Mouse (Mus musculus) liver, embryonic 11.5 days (tissue): Measurements from ENCODE around the gene Stil. TPM values are rescaled to one million over a fixed set of nuclear protein-coding genes. Genes with fewer than 3 reads are reported as not detected.
"Not testable (repeated sequence)": the region's sequence is repeated elsewhere in the genome, so short reads cannot be mapped to it uniquely, and the experiment has no call there.

Experiments used
- ATAC-seq: fragments of 200-750 bp; cut with Nextera tagmentation; replicated peaks from 2 replicates; pipeline ENCODE4 v1.8.0; 2017; ENCODE audit warnings: moderate number of reproducible peaks, mild to moderate bottlenecking, moderate TSS enrichment, moderate library complexity; ENCODE audit not compliant: low FRiP score
- DNase-seq: peaks from one replicate; pipeline ENCODE4 v3.0.0-alpha.2; 2017; ENCODE audit warnings: low spot score
- H3K27ac ChIP-seq: fragments of 300-500 bp; sonication (generic); 2 replicates; pipeline ENCODE4 v1.5.1; 2014; ENCODE audit warnings: mild to moderate bottlenecking, low read depth, low read length, control low read depth
- H3K27me3 ChIP-seq: fragments of 300-500 bp; sonication (generic); replicated peaks from 2 replicates; pipeline ENCODE4 v1.6.1; 2014; ENCODE audit warnings: low read length, mixed read lengths; ENCODE audit not compliant: control insufficient read depth, insufficient read depth
- H3K36me3 ChIP-seq: fragments of 300-500 bp; sonication (generic); 2 replicates; pipeline ENCODE4 v1.6.1; 2014; ENCODE audit warnings: mild to moderate bottlenecking, low read length, moderate library complexity, mixed read lengths; ENCODE audit not compliant: control insufficient read depth, insufficient read depth
- H3K4me1 ChIP-seq: fragments of 300-500 bp; sonication (generic); replicated peaks from 2 replicates; pipeline ENCODE4 v1.6.1; 2014; ENCODE audit warnings: low read length, mixed read lengths; ENCODE audit not compliant: control insufficient read depth, insufficient read depth
- H3K4me2 ChIP-seq: fragments of 300-500 bp; sonication (generic); 2 replicates; pipeline ENCODE4 v1.6.1; 2014; ENCODE audit warnings: mild to moderate bottlenecking, control low read depth, moderate library complexity
- H3K4me3 ChIP-seq: fragments of 300-500 bp; sonication (generic); 2 replicates; pipeline ENCODE4 v1.5.1; 2014; ENCODE audit warnings: low read depth, low read length, control low read depth
- H3K9ac ChIP-seq: fragments of 300-500 bp; sonication (generic); 2 replicates; pipeline ENCODE4 v1.6.1; 2014; ENCODE audit warnings: low read depth, low read length, control low read depth
- H3K9me3 ChIP-seq: fragments of 300-500 bp; sonication (generic); 2 replicates; pipeline ENCODE4 v1.6.1; 2016; ENCODE audit warnings: low read length, inconsistent platforms, mixed read lengths; ENCODE audit not compliant: control insufficient read depth
- WGBS: fragments of 180-500 bp; shearing (Covaris S2); extraction: QIAGEN DNeasy Blood & Tissue Kit; methylation state at CpG from one replicate; pipeline ENCODE4 v1.1.7; 2014; 5-methylcytosine and 5-hydroxymethylcytosine counted together
- polyA plus RNA-seq: library from polyadenylated mRNA; unstranded; fragments of >200 nt; fragmentation: Nextera tagmentation; extraction: Ambion mirVana; gene quantifications from 2 replicates; pipeline ENCODE4 v1.2.1, GENCODE M21; 2014

The Stil gene
- 16.2 and 20.4 TPM in 2 replicates for polyA plus RNA-seq

GRCm38 (mm10) chr4:114999773-115000428, at the start of gene Stil:
TSS of gene Stil (plus strand) at chr4:115000159.
- H3K9ac ChIP-seq: peak within 1 kb of the TSS; percentile 89
- H3K27me3 ChIP-seq: no peaks in the 10 kb centered on the region
- DNase-seq: peak; percentile 96
- H3K9me3 ChIP-seq: no peaks in the 10 kb centered on the region
- peak within 1 kb of the TSS; percentile 94 for H3K4me2 ChIP-seq
- peaks cover 4% of the 10 kb centered on the region for H3K36me3 ChIP-seq
- under 1% methylated on average over 52 of the region's 52 CpGs for WGBS
- peaks cover 12% of the 10 kb centered on the region for H3K4me1 ChIP-seq
- ATAC-seq: peak; percentile 100
- H3K27ac ChIP-seq: peak within 1 kb of the TSS; percentile 57
- peak within 1 kb of the TSS; percentile 87 for H3K4me3 ChIP-seq

GRCm38 (mm10) chr4:114953172-114953571, 46.8 kb upstream of the Stil start:
- no peak overlapping the region for H3K4me2 ChIP-seq
- no peak overlapping the region for H3K9ac ChIP-seq
- 0 out of 2 replicates have a peak, but pooled peaks cover 2% of the 10 kb centered on the region for H3K27me3 ChIP-seq
- 73% methylated on average over 3 of the region's 3 CpGs for WGBS
- no peak overlapping the region for H3K4me3 ChIP-seq
- no peaks in the 10 kb centered on the region for H3K9me3 ChIP-seq
- H3K27ac ChIP-seq: no peak overlapping the region
- DNase-seq (no peak), ATAC-seq (no peak)
- no peaks in the 10 kb centered on the region for H3K4me1 ChIP-seq
- H3K36me3 ChIP-seq: no peaks in the 10 kb centered on the region

- no peak overlapping the region for H3K27ac ChIP-seq
- no peak for DNase-seq
- ATAC-seq: no peak
- no peaks in the 10 kb centered on the region for H3K4me1 ChIP-seq
- H3K9me3 ChIP-seq: no peaks in the 10 kb centered on the region
- H3K9ac ChIP-seq: no peak overlapping the region
- H3K36me3 ChIP-seq: peaks cover 3% of the 10 kb centered on the region; the same call in 1 of the 2 replicates
- H3K27me3 ChIP-seq: no peaks in the 10 kb centered on the region
- no peak overlapping the region for H3K4me2 ChIP-seq
- no peak overlapping the region for H3K4me3 ChIP-seq
These were observed 42.6 kb upstream of the Stil start for GRCm38 (mm10) chr4:114957403-114957802.

- Histone ChIP-seq H3K4me2 (no peak overlapping the region), H3K27ac (no peak overlapping the region), H3K36me3 (peaks cover 4% of the 10 kb centered on the region; the same call in 1 of the 2 replicates), H3K9me3 (no peaks in the 10 kb centered on the region), H3K4me3 (no peak overlapping the region), H3K9ac (no peak overlapping the region), H3K4me1 (no peaks in the 10 kb centered on the region), H3K27me3 (no peaks in the 10 kb centered on the region)
- ATAC-seq (no peak), DNase-seq (no peak)
- 86% methylated on average over 2 of the region's 2 CpGs for WGBS
These were observed 41.7 kb upstream of the Stil start for GRCm38 (mm10) chr4:114958231-114958630.

GRCm38 (mm10) chr4:114958786-114959185, 41.2 kb upstream of the Stil start:
- ATAC-seq: no peak
- H3K36me3 ChIP-seq: peaks cover 4% of the 10 kb centered on the region; the same call in 1 of the 2 replicates
- H3K4me1 ChIP-seq: no peaks in the 10 kb centered on the region
- 84% methylated on average over 4 of the region's 4 CpGs for WGBS
- no peak for DNase-seq
- H3K27me3 ChIP-seq: no peaks in the 10 kb centered on the region
- no peak overlapping the region for H3K9ac ChIP-seq
- no peaks in the 10 kb centered on the region for H3K9me3 ChIP-seq
- no peak overlapping the region for H3K27ac ChIP-seq
- no peak overlapping the region for H3K4me2 ChIP-seq
- no peak overlapping the region for H3K4me3 ChIP-seq

- DNase-seq (no peak), ATAC-seq (no peak)
- H3K4me1 ChIP-seq: no peaks in the 10 kb centered on the region
- H3K4me2 ChIP-seq: no peak overlapping the region
- 94% methylated on average over 2 of the region's 2 CpGs for WGBS
- H3K4me3 ChIP-seq: no peak overlapping the region
- H3K9ac ChIP-seq: no peak overlapping the region
- H3K27ac ChIP-seq: no peak overlapping the region
- H3K27me3 ChIP-seq: no peaks in the 10 kb centered on the region
- H3K9me3 ChIP-seq: no peaks in the 10 kb centered on the region
- peaks cover 4% of the 10 kb centered on the region; the same call in 1 of the 2 replicates for H3K36me3 ChIP-seq
These were observed 40.4 kb upstream of the Stil start for GRCm38 (mm10) chr4:114959533-114959932.

GRCm38 (mm10) chr4:114960881-114961280, 39.1 kb upstream of the Stil start:
- not testable (repeated sequence) for H3K36me3 ChIP-seq, H3K9ac ChIP-seq, ATAC-seq, H3K27ac ChIP-seq, H3K27me3 ChIP-seq, H3K4me1 ChIP-seq, H3K4me3 ChIP-seq, DNase-seq, H3K4me2 ChIP-seq, H3K9me3 ChIP-seq
- 68% methylated on average over 2 of the region's 2 CpGs for WGBS

- 87% methylated on average over 5 of the region's 5 CpGs for WGBS
These were observed 29.2 kb upstream of the Stil start for GRCm38 (mm10) chr4:114970736-114971135.

GRCm38 (mm10) chr4:114973229-114973740, 26.7 kb upstream of the Stil start:
- Histone ChIP-seq H3K27me3 (no peaks in the 10 kb centered on the region), H3K27ac (no peak overlapping the region), H3K4me2 (no peak overlapping the region), H3K4me3 (no peak overlapping the region), H3K36me3 (no peaks in the 10 kb centered on the region), H3K9ac (no peak overlapping the region), H3K9me3 (no peaks in the 10 kb centered on the region), H3K4me1 (no peaks in the 10 kb centered on the region)
- 95% methylated on average over 1 of the region's 1 CpGs for WGBS
- ATAC-seq: no peak
- no peak for DNase-seq

More at GRCm38 (mm10) chr4:114970736-114971135, 29.2 kb upstream of the Stil start:
- Histone ChIP-seq H3K9ac (no peak overlapping the region), H3K27ac (no peak overlapping the region), H3K4me3 (no peak overlapping the region), H3K27me3 (no peaks in the 10 kb centered on the region), H3K4me2 (no peak overlapping the region), H3K4me1 (no peaks in the 10 kb centered on the region), H3K9me3 (no peaks in the 10 kb centered on the region), H3K36me3 (peaks cover 5% of the 10 kb centered on the region)
- no peak for ATAC-seq
- no peak for DNase-seq
